Mouse (Mus musculus) heart, adult 9 months (tissue): ENCODE results near the gene Arl5b.

ENCODE experiments used
- DNase-seq, 2 experiments: peaks; one replicate each; pipeline ENCODE4 v3.0.0; 2022; ENCODE audit warnings: low spot score in 2 of 2

Arl5b gene

DNA sequence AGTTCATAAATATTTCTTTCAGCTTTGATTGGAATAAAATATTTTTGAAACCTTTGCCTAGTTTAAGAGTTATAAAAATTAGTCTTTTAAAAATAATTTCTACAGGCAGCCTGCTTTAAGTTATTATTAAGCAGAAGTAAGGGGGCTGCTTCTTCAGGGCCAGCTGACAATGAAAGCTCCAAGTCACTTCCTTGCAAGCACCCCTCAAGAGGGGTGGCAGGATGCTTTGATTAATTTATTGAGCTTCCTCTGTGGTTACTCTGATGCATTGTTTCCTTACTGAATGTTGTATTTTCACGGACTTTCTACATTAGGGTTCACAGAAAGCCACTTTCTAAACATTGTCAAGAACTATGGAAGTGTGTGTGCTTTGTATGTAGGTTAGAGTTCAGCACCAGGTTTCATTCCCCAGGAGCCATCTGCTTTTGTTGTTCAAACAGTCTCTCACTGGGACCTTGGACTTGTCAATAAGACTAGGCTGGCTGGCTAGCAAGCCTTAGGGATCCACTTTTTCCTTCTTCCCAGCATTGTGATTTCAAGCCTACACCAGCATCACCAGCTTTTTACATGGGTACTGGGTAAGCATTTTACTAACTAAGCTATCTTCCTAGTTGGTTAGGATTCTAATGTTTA, 62.7 kb downstream of the Arl5b start:
- DNase-seq, result no peak

DNA sequence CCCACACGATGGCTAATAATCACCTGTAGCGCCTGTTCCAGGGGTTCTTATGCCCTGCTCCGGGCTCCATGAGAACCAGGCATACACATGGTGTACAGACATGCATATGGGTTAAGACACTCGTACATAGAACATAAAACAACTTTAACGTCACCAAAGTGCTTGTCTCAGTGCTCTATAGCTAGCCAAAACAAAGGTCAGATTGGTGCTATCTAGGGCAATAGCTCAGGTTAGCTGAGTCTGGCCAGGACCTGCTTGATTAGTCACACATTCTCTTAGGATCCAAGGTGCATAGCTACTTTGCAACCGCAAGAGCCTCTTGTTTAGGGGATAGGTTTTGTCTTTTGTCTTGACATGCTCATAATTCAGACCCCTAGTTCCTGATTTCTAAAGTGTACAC, 63.5 kb downstream of the Arl5b start:
- DNase-seq, result no peak

DNA sequence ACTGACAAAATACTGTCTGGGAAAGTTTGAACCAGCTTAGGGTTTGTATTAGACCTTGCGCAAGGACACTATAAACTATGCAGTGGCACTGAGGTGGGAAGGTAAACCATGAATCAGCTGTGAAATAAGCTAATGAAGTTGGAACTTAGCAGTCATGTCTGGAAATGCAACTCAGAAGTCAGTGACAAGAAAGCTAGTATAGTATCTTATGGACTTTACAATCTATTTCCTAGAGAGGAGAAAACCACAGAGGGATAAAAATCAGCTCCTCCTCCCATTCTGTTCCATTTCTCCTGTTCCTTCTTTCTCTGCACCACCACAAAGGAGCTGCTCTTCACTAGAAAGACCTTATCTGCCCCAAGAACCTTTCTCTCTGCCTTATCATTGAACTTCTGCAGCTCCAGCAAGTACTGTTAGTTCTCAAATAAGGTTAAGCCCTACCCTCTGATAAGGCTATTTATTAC, 72.1 kb downstream of the Arl5b start:
- no peak for DNase-seq
